In the genomic region with DNA sequence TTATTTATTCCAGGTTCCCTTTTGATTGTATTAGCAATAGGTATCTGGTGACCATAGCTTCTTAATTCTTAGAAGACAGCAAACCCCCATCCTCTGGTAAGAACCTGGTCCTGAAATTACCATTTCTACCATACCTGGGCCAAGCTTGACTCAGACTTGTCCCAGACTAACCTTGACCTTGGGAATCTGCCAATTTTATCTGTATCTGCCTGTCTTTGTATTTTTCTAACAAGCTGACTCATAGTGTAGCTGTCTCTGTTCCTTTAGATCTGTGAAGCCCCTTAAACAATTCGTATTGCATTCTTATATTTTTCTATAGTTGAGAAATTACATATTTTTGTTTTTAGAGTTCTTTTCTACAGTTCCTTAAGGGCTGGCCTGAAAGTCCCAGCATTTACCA, we compare ENCODE assay signal across 20 mouse cellular contexts. TPM values are rescaled to one million over a fixed set of nuclear protein-coding genes. Genes with fewer than 3 reads are reported as not detected.
"Had no signal": no experiment of that assay in that cellular context is flagged by ENCODE, and none has a peak within 500 bp of the region (broad histone marks: within the 10 kb centered on the region; RNA-seq: fewer than 3 reads in every experiment).

No protein-coding gene starts in this region.

- H3K4me2 ChIP-seq: lung, embryonic 14.5 days; midbrain, embryonic 12.5 days; neural tube, embryonic 13.5 days; neural tube, embryonic 15.5 days had no signal

- H3K36me3 ChIP-seq: midbrain, embryonic 12.5 days; neural tube, embryonic 13.5 days; neural tube, embryonic 15.5 days had no signal

- H3K27ac ChIP-seq: midbrain, embryonic 12.5 days; neural tube, embryonic 13.5 days; neural tube, embryonic 15.5 days had no signal

- H3K9ac ChIP-seq: lung, embryonic 14.5 days; midbrain, embryonic 12.5 days; neural tube, embryonic 13.5 days; neural tube, embryonic 15.5 days had no signal

- H3K27me3 ChIP-seq: neural tube, embryonic 13.5 days; neural tube, embryonic 15.5 days had no signal

- H3K4me1 ChIP-seq: midbrain, embryonic 12.5 days; neural tube, embryonic 13.5 days; neural tube, embryonic 15.5 days had no signal

- DNase-seq: lung, adult 18-20 months; lung, embryonic 14.5 days; lung, postnatal 10 days; lung, postnatal 4 days; midbrain, embryonic 14.5 days; retina, postnatal 1 day; right cerebral cortex, adult 18-20 months; right cerebral cortex, postnatal 25 days; right cerebral cortex, postnatal 4 days; spleen, adult 18-20 months; thymus, adult 18-20 months; thymus, postnatal 14 days; thymus, postnatal 36 days had no signal

- H3K4me3 ChIP-seq: midbrain, embryonic 12.5 days; myocyte; neural tube, embryonic 13.5 days; neural tube, embryonic 15.5 days had no signal

- ATAC-seq: midbrain, embryonic 16.5 days had no signal

- H3K9me3 ChIP-seq: midbrain, embryonic 12.5 days; neural tube, embryonic 13.5 days; neural tube, embryonic 15.5 days had no signal

RNA-seq across cellular contexts. Expression of gene Ptprn2, which starts 6.7 kb away (rescaled TPM):
- total RNA-seq: megakaryocyte, adult 5-6 weeks; megakaryocyte-erythroid progenitor cell, adult 5-6 weeks had no signal
